Mouse (Mus musculus): ENCODE measurements around the gene Arhgap32. TPM values are rescaled to one million over a fixed set of nuclear protein-coding genes. Genes with fewer than 3 reads are reported as not detected.

Gene Arhgap32
- total and polyA plus RNA-seq, 3 experiments, result 0.06 to 0.15 TPM; not detected in 1

DNA sequence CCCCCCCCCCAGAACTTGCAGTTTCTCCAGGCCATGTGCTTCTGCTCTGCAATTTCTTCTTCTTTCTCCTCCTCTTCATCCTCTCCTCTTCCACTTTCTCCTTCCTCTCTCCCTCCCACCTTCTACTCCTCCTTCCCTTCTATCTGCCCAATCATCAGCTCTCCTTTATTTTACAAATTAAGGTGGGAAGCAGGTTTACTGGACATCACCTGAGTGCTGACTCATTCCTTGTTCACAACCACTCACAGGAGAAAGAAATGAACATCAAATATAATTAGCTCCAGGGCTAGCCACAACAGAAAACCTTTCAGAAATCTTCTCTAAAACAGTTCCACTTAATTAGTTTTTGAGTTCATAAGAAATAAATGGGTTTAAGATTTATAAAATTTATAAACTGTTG, 20.3 kb downstream of the Arhgap32 start:
- Histone ChIP-seq H3K79me2 (ENCODE audit: control insufficient read depth, insufficient read depth, low read length, poor library complexity) (no peaks in the 10 kb centered on the region), H3K36me3 (ENCODE audit: control insufficient read depth in 1 of 2, insufficient read depth in 2 of 2, low read length in 2 of 2) (no peaks in the 10 kb centered on the region), H3K4me1 (ENCODE audit: control insufficient read depth in 1 of 2, insufficient read depth in 2 of 2, low read length in 2 of 2) (no peaks in the 10 kb centered on the region), H3K9me3 (replicated peaks; ENCODE audit: insufficient read depth, low read length) (no peaks in the 10 kb centered on the region), H3K9ac (ENCODE audit: control insufficient read depth, low read depth, low read length, poor library complexity, severe bottlenecking) (no peak overlapping the region), H3K4me3 (ENCODE audit: control insufficient read depth in 1 of 2, insufficient read depth in 1 of 2, low read depth in 2 of 2, low read length in 2 of 2) (no peak overlapping the region), H3K27me3 (ENCODE audit: control insufficient read depth in 1 of 2, insufficient read depth in 2 of 2, low read length in 2 of 2) (peaks cover 0 to 2% of the 10 kb centered on the region in 2 experiments; a peak in 3 of 4 replicates), H3K27ac (ENCODE audit: control insufficient read depth, low read depth, low read length) (no peak overlapping the region)
- TF ChIP-seq CHD1 (IDR thresholded peaks at IDR 0.05; ENCODE audit: low read depth, low read length), result no peak
- no peak for TF ChIP-seq KAT2A (conservative IDR thresholded peaks at IDR 0.05; ENCODE audit: low read depth, low read length)
- no peak for TF ChIP-seq UBTF (IDR thresholded peaks at IDR 0.05; ENCODE audit: borderline replicate concordance, insufficient read depth, low read depth, low read length)
- TF ChIP-seq MEF2A (IDR thresholded peaks at IDR 0.05; ENCODE audit: extremely low read depth, insufficient replicate concordance, low read depth, low read length, poor library complexity, severe bottlenecking), result no peak
- TF ChIP-seq POLR2A (IDR thresholded peaks at IDR 0.05; ENCODE audit: control insufficient read depth in 1 of 2, insufficient read depth in 1 of 2, low read depth in 1 of 2, low read length in 2 of 2, poor library complexity in 1 of 2), result no peak
- TF ChIP-seq SIN3A (IDR thresholded peaks at IDR 0.05; ENCODE audit: low read length), result no peak
- no peak for TF ChIP-seq USF2 (IDR thresholded peaks at IDR 0.05; ENCODE audit: borderline replicate concordance in 1 of 2, insufficient read depth in 1 of 2, low read depth in 1 of 2, low read length in 2 of 2)
- no peak for TF ChIP-seq SMC3 (IDR thresholded peaks at IDR 0.05; ENCODE audit: low read depth, low read length)
- TF ChIP-seq ELF1 (IDR thresholded peaks at IDR 0.05; ENCODE audit: low read depth, low read length), result no peak
- TF ChIP-seq ZC3H11A (IDR thresholded peaks at IDR 0.05; ENCODE audit: low read depth, low read length), result no peak
- TF ChIP-seq CTCF (IDR thresholded peaks at IDR 0.05 in 2 of 3, conservative IDR thresholded peaks at IDR 0.05 in 1 of 3; ENCODE audit: control insufficient read depth in 1 of 3, insufficient read depth in 1 of 3, low read depth in 2 of 3, low read length in 3 of 3, poor library complexity in 1 of 3, severe bottlenecking in 1 of 3), result no peak
- no peak for TF ChIP-seq POLR2AphosphoS2 (IDR thresholded peaks at IDR 0.05; ENCODE audit: low read length)
- no peak for TF ChIP-seq TBP (IDR thresholded peaks at IDR 0.05; ENCODE audit: low read depth, low read length)
- no peak for TF ChIP-seq JUND (IDR thresholded peaks at IDR 0.05; ENCODE audit: low read depth, low read length)
- no peak for TF ChIP-seq HCFC1 (IDR thresholded peaks at IDR 0.05; ENCODE audit: low read depth, low read length)
- no peak for TF ChIP-seq USF1 (IDR thresholded peaks at IDR 0.05; ENCODE audit: low read depth, low read length)
- TF ChIP-seq NRF1 (IDR thresholded peaks at IDR 0.05; ENCODE audit: insufficient read depth, low read depth, low read length, poor library complexity, severe bottlenecking), result no peak
- TF ChIP-seq MAZ (IDR thresholded peaks at IDR 0.05; ENCODE audit: low read depth, low read length), result no peak
- no peak for DNase-seq (ENCODE audit: low read depth, low spot score)

DNA sequence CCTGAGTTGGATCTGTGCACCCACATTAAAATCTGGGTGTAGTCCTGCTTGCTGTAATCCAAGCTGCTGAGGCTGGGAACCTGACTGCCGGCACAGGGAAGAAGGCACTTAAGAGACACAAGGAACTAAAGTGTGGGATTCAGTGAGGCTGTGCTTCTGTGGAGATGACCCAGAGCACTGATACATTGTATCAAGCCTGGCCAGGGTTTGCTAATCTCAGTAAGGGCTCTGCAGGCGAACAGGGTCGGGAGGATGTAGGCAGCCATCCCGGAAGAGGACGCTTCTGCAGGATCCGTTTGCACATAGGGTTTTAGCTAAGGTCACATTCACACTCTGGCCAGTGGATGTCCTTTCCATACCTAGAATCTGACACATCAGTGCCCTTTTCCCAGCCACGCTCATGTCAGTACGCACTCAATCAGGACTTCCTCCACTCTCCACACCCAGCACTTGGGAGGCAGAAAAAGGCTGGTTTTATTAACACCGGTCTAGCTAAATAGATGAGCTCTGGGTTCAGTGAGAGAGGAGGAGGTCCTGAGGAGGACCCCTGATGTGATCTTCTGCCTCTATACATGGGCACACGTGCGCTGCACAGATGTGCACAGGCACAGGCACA, 20.9 kb downstream of the Arhgap32 start:
- H3K27me3 ChIP-seq (ENCODE audit: control insufficient read depth in 1 of 2, insufficient read depth in 2 of 2, low read length in 2 of 2), result peaks cover under 1 to 2% of the 10 kb centered on the region in 2 experiments; a peak in 3 of 4 replicates
- H3K9ac ChIP-seq (ENCODE audit: control insufficient read depth, low read depth, low read length, poor library complexity, severe bottlenecking), result no peak overlapping the region
- no peak for TF ChIP-seq MAX (IDR thresholded peaks at IDR 0.05; ENCODE audit: low read length)
- no peak for TF ChIP-seq CTCF (IDR thresholded peaks at IDR 0.05 in 2 of 3, conservative IDR thresholded peaks at IDR 0.05 in 1 of 3; ENCODE audit: control insufficient read depth in 1 of 3, insufficient read depth in 1 of 3, low read depth in 2 of 3, low read length in 3 of 3, poor library complexity in 1 of 3, severe bottlenecking in 1 of 3)
- no peak for TF ChIP-seq JUND (IDR thresholded peaks at IDR 0.05; ENCODE audit: low read depth, low read length)
- no peak for TF ChIP-seq GATA1 (IDR thresholded peaks at IDR 0.05; ENCODE audit: low read depth, low read length)
- TF ChIP-seq KAT2A (conservative IDR thresholded peaks at IDR 0.05; ENCODE audit: low read depth, low read length), result no peak
- TF ChIP-seq POLR2A (IDR thresholded peaks at IDR 0.05; ENCODE audit: control insufficient read depth in 1 of 2, insufficient read depth in 1 of 2, low read depth in 1 of 2, low read length in 2 of 2, poor library complexity in 1 of 2), result no peak
- no peak for TF ChIP-seq POLR2AphosphoS5 (IDR thresholded peaks at IDR 0.05; ENCODE audit: borderline replicate concordance, low read depth, low read length)
- no peak for TF ChIP-seq ETS1 (IDR thresholded peaks at IDR 0.05; ENCODE audit: low read depth, low read length)
- TF ChIP-seq SIN3A (IDR thresholded peaks at IDR 0.05; ENCODE audit: low read length), result no peak
- TF ChIP-seq UBTF (IDR thresholded peaks at IDR 0.05; ENCODE audit: borderline replicate concordance, insufficient read depth, low read depth, low read length), result no peak
- TF ChIP-seq RCOR1 (IDR thresholded peaks at IDR 0.05; ENCODE audit: low read depth, low read length), result no peak
- TF ChIP-seq ZMIZ1 (IDR thresholded peaks at IDR 0.05; ENCODE audit: low read depth, low read length), result no peak
- TF ChIP-seq ZNF384 (IDR thresholded peaks at IDR 0.05; ENCODE audit: low read depth, low read length), result no peak
- no peak overlapping the region for H3K27ac ChIP-seq (ENCODE audit: control insufficient read depth, low read depth, low read length)
- no peaks in the 10 kb centered on the region for H3K36me3 ChIP-seq (ENCODE audit: control insufficient read depth in 1 of 2, insufficient read depth in 2 of 2, low read length in 2 of 2)
- H3K4me3 ChIP-seq (ENCODE audit: control insufficient read depth in 1 of 2, insufficient read depth in 1 of 2, low read depth in 2 of 2, low read length in 2 of 2), result no peak overlapping the region
- H3K9me3 ChIP-seq (replicated peaks; ENCODE audit: insufficient read depth, low read length), result no peaks in the 10 kb centered on the region
- no peaks in the 10 kb centered on the region for H3K79me2 ChIP-seq (ENCODE audit: control insufficient read depth, insufficient read depth, low read length, poor library complexity)
- DNase-seq (ENCODE audit: low read depth, low spot score), result no peak
- no peaks in the 10 kb centered on the region for H3K4me1 ChIP-seq (ENCODE audit: control insufficient read depth in 1 of 2, insufficient read depth in 2 of 2, low read length in 2 of 2)
